Mouse (Mus musculus): Measurements from ENCODE around the gene Gm5447. TPM values are rescaled to one million over a fixed set of nuclear protein-coding genes. Genes with fewer than 3 reads are reported as not detected.

The Gm5447 gene
- polyA plus RNA-seq (2014; fragmentation: Illumina TruSeq; extraction: RNeasy Lipid Tissue Mini Kit (QIAGEN cat#74804)): not detected

GRCm38 (mm10) chr13:30973501-30974246, at the start of gene Gm5447, which contains the start of gene Exoc2:
Gene Gm5447 (plus strand): TSS chr13:30974204.
Gene Exoc2 (minus strand): TSS chr13:30974093.

GRCm38 (mm10) chr13:30947540-30947939, 26.5 kb upstream of the Gm5447 start, which contains the start of gene Hus1b:
Gene Hus1b (minus strand): TSS chr13:30947759.

Other genes with a start within 250 kb of the Gm5447 start
- gene Irf4, start 225.0 kb upstream of the Gm5447 start, polyA plus RNA-seq (2014; fragmentation: Illumina TruSeq; extraction: RNeasy Lipid Tissue Mini Kit (QIAGEN cat#74804)): 1.5 TPM
- gene Hus1b, start 26.4 kb upstream of the Gm5447 start, polyA plus RNA-seq (2014; fragmentation: Illumina TruSeq; extraction: RNeasy Lipid Tissue Mini Kit (QIAGEN cat#74804)): not detected
- gene Exoc2, start 111 bp upstream of the Gm5447 start, polyA plus RNA-seq (2014; fragmentation: Illumina TruSeq; extraction: RNeasy Lipid Tissue Mini Kit (QIAGEN cat#74804)): 50.2 TPM

Data from ovary, adult 10 weeks (tissue).